Mouse (Mus musculus) midbrain, embryonic 16.5 days (tissue): ENCODE results near the gene Btbd35f30. TPM values are rescaled to one million over a fixed set of nuclear protein-coding genes. Genes with fewer than 3 reads are reported as not detected.
"Not testable (repeated sequence)": the region's sequence is repeated elsewhere in the genome, so short reads cannot be mapped to it uniquely, and the experiment has no call there.

ENCODE experiments used
- ATAC-seq: fragments of 200-750 bp; cut with Nextera tagmentation; 2 replicates; pipeline ENCODE4 v1.8.0; 2017; ENCODE audit warnings: moderate TSS enrichment
- H3K27ac ChIP-seq: fragments of 300-500 bp; sonication (generic); 2 replicates; pipeline ENCODE4 v1.5.1; 2014; ENCODE audit warnings: mild to moderate bottlenecking, low read length, mixed read lengths
- H3K27me3 ChIP-seq: fragments of 300-500 bp; sonication (generic); 2 replicates; pipeline ENCODE4 v1.6.1; 2014; ENCODE audit warnings: low read depth, low read length, mixed read lengths; ENCODE audit not compliant: control insufficient read depth, insufficient read depth
- H3K36me3 ChIP-seq: fragments of 300-500 bp; sonication (generic); 2 replicates; pipeline ENCODE4 v1.6.1; 2014; ENCODE audit warnings: mild to moderate bottlenecking, low read length, moderate library complexity, mixed read lengths; ENCODE audit not compliant: control insufficient read depth, insufficient read depth
- H3K4me1 ChIP-seq: fragments of 300-500 bp; sonication (generic); 2 replicates; pipeline ENCODE4 v1.6.1; 2014; ENCODE audit warnings: mild to moderate bottlenecking, low read length, mixed read lengths; ENCODE audit not compliant: control insufficient read depth, insufficient read depth
- H3K4me2 ChIP-seq: fragments of 300-500 bp; sonication (generic); 2 replicates; pipeline ENCODE4 v1.6.1; 2014; ENCODE audit warnings: mild to moderate bottlenecking, low read length, mixed read lengths
- H3K4me3 ChIP-seq: fragments of 300-500 bp; sonication (generic); 2 replicates; pipeline ENCODE4 v1.5.1; 2014; ENCODE audit warnings: low read depth, mild to moderate bottlenecking, low read length, moderate library complexity, mixed read lengths
- H3K9ac ChIP-seq: fragments of 300-500 bp; sonication (generic); 2 replicates; pipeline ENCODE4 v1.6.1; 2014; ENCODE audit warnings: low read depth, low read length, mixed read lengths
- H3K9me3 ChIP-seq: fragments of 300-500 bp; sonication (generic); replicated peaks from 2 replicates; pipeline ENCODE4 v1.6.1; 2014; ENCODE audit warnings: mild to moderate bottlenecking, low read length, mixed read lengths; ENCODE audit not compliant: control insufficient read depth, poor library complexity, severe bottlenecking
- WGBS: fragments of 180-500 bp; shearing (Covaris S2); extraction: QIAGEN DNeasy Blood & Tissue Kit; methylation state at CpG from one replicate; pipeline ENCODE4 v1.1.7; 2014; 5-methylcytosine and 5-hydroxymethylcytosine counted together
- polyA plus RNA-seq: library from polyadenylated mRNA; unstranded; fragments of >200 nt; fragmentation: Nextera tagmentation; extraction: Ambion mirVana; gene quantifications from 2 replicates; pipeline ENCODE4 v1.2.1, GENCODE M21; 2015

Gene Btbd35f30
- polyA plus RNA-seq, result not detected in 2 replicates

- H3K9me3 ChIP-seq, result not testable (repeated sequence)
- WGBS, result no CpG with 5 or more reads among the region's 4 CpGs
These were observed at the start of gene Btbd35f30 for GRCm38 (mm10) chrX:32894325-32894724. Btbd35f30 (plus strand) TSS chrX:32894625.

GRCm38 (mm10) chrX:32941468-32941867, 47.0 kb downstream of the Btbd35f30 start, which contains the start of gene Gm21789:
Gm21789 (plus strand) TSS chrX:32941768.
- no CpG with 5 or more reads among the region's 1 CpGs for WGBS

More at GRCm38 (mm10) chrX:32894325-32894724, at the start of gene Btbd35f30:
- H3K36me3 ChIP-seq, H3K4me3 ChIP-seq, ATAC-seq, H3K4me1 ChIP-seq, H3K4me2 ChIP-seq, H3K27me3 ChIP-seq, H3K9ac ChIP-seq, H3K27ac ChIP-seq: not testable (repeated sequence)

More at GRCm38 (mm10) chrX:32941468-32941867, 47.0 kb downstream of the Btbd35f30 start, which contains the start of gene Gm21789:
- H3K4me2 ChIP-seq, H3K4me3 ChIP-seq, H3K9ac ChIP-seq, H3K27me3 ChIP-seq, H3K4me1 ChIP-seq, H3K9me3 ChIP-seq, H3K36me3 ChIP-seq, ATAC-seq, H3K27ac ChIP-seq: not testable (repeated sequence)

Other genes starting within 250 kb of the Btbd35f30 start
- not detected in 2 replicates for gene Gm5926, start 243.9 kb upstream of the Btbd35f30 start, polyA plus RNA-seq
- gene Btbd35f21, start 168.5 kb upstream of the Btbd35f30 start, polyA plus RNA-seq, result not detected in 2 replicates
- gene Gm21789, start 47.1 kb downstream of the Btbd35f30 start, polyA plus RNA-seq, result not detected in 2 replicates
- not detected in 2 replicates for gene Btbd35f5, start 79.3 kb downstream of the Btbd35f30 start, polyA plus RNA-seq